Mouse (Mus musculus): Measurements from ENCODE around the gene Noc4l.
A peak's percentile ranks its signal among the peaks of the same experiment; 100 is the strongest.

Gene Noc4l

DNA sequence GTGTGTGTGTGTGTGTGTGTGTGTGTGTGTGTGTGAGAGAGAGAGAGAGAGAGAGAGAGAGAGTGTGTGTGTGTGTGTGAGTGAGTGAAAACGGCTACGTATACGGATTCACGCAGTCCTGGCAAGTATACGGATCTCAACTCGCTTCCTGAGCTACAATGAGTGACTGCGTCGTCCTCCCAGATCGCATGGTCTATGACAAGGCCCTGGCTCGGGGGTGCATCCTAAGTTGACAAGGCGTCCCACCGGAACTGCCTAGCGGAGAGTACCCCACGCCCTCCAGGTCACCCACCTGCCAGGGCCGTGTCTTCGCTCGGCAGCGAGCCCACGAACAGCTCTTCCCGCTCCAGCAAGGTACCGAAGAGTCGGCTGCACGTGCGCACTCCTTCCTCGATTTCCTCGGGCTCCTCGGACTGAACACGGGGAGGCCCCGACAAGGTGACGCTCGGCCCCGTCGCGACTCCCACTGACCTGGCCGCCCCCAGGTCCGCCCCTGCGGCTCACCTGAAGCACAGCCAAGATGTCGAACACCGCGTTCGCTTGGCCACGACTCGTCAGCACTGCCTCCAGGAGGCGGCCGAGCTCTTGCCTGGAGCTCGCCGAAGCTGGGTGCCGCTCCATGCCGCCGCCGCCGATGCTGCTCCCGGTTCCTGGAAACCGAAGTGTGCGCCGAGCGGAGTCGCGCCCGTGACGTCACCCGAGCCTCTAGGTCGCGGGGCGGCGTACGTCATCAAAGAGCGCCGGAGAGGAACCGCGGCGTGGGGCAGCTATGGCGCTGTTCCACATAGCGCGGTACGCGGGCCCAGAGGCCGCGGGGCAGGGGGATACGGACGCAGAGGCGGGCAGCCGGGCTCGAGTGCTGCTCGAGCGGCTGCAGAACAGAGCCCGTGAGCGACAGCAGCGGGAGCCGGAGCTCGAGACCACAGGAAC lies at the start of gene Noc4l, which contains the start of gene Ddx51:
Gene Noc4l (minus strand): TSS at position 699 of the 930 bp plus-strand sequence.
Gene Ddx51 (plus strand): TSS at position 733 of the 930 bp plus-strand sequence.
- DNase-seq (ENCODE audit: low spot score in 2 of 2), result peak; percentile 95 to 97

DNA sequence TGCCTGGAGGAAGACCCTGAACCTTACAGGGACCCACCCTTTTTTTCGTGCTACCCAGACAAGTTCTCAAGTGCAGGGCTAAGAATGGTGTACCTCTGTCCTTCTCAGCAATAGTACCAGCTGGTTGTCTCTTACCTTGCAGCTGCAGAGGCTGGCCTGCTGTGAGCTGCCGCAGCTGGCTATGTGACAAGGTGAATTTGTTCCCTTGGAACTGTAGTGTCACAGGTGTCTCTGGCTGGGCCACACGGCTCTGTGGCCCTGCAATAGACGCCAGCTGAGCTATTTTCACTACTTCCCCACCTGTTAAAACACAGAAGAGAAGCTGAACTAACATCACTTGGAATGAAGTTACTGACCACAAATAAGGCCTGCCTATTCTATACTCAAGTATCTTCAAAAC lies 45.4 kb upstream of the Noc4l start:
- no peak for DNase-seq (ENCODE audit: low spot score in 2 of 2)

DNA sequence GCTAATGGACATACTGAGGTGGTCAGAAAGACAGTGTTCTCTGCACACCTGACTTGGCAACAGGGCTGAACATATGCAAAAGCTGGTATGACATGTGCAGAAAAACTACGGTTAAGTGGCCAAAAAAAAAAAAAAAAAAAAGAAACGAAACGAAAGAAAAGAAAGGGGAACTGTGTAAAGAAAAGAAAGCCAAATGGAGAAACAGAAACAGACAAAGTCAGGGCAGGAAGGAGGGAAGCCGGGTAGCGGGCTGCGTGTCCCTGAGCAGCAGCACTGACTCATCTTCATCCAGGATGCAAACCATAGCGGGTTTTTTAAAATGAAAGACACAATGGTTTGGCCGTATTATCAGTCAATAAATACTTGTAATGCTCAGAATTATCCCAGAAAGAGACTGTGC lies 28.8 kb upstream of the Noc4l start:
- no peak for DNase-seq (ENCODE audit: low spot score in 2 of 2)

- no peak for DNase-seq (ENCODE audit: low spot score in 2 of 2)
Measured at GRCm38 (mm10) chr5:110665486-110666121, 12.4 kb upstream of the Noc4l start.

DNA sequence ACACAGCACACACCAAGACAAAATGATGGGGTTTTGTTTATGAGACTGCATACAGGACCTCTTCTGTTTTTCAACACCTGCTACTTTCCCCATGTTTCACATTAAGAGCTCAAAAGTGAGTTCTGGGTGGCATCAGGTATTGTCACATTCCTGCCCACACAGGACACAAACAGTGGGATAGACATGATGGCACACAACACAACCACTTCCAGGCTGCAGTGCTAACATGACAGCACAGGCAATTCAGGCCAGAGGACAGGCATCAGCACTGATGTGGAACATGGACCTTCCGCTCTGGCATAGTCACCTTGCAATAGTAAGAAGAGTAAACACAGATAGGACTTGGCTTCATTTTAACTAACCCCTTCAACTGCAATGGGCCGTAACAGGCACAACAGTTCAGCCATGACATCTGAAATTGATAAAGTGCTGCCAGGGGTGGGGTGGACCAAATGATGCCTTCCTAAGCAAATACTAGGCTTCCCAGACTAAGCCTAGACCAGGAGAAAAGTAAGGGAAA lies 11.6 kb upstream of the Noc4l start:
- DNase-seq (ENCODE audit: low spot score in 2 of 2), result no peak

GRCm38 (mm10) chr5:110664041-110664440 lies 10.8 kb upstream of the Noc4l start:
- DNase-seq (ENCODE audit: low spot score in 2 of 2), result no peak

GRCm38 (mm10) chr5:110659682-110660081 lies 6.5 kb upstream of the Noc4l start:
- no peak for DNase-seq (ENCODE audit: low spot score in 2 of 2)

GRCm38 (mm10) chr5:110653686-110654085 lies 469 bp upstream of the Noc4l start:
- no peak for DNase-seq (ENCODE audit: low spot score in 2 of 2)

GRCm38 (mm10) chr5:110646377-110646776 lies 6.8 kb downstream of the Noc4l start:
- DNase-seq (ENCODE audit: low spot score in 2 of 2), result no peak

DNA sequence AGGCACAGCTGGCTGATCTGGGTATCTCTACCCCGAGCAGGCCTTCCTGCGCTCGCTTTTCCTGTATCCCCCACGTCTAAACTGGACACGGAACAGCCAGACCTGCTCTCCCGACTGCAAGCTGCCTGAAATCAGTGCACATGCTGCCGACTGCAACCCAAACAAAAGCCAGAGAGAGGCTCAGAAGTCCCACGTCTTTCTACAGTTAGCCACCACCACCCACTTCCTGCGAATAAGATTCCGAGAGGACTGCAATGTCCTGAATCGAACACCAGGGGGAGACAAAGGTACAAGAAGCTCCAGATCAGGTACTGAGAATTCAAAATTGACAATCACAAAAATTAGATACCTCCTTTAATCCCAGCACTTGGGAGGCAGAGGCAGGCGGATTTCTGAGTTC lies 13.8 kb downstream of the Noc4l start:
- peak; percentile 89 to 91 for DNase-seq (ENCODE audit: low spot score in 2 of 2)

GRCm38 (mm10) chr5:110638306-110639074 lies 14.7 kb downstream of the Noc4l start:
- no peak for DNase-seq (ENCODE audit: low spot score in 2 of 2)

DNA sequence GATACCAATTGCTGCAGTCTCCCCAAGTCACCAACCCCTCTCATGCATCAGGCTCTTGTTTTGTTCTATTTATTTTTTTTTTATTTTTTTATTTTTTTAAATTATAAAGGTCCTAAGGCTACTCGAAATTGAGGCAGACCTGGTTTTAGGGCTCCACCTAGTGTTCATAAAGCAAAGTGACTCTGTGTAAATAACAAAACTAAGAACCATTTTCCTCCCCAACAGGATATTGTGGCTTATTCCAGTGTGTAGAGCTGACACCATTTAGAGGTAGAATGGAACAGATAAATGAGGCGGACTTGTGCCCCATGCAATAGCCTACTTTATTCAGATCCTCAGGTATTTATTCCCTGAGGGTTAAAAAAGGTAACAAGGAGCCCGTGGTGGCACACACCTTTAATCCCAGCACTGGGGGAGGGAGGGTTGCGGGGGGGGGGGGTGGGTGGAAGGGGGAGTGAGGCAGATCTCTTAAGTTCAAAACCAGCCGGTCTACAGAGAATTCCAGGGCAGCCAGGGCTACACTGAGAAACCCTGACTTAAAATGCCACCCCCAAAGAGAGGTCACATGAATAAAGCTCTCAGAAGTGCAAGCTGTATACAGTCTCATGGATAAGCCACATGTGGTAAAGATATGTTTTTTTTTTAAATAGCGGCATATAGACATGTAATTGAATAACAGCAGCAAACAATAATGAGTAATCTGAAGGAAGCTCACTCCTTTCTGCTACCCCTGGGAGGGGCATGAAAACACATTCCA lies 17.1 kb downstream of the Noc4l start:
- peak in 1 of 2 experiments; percentile 30 for DNase-seq (ENCODE audit: low spot score in 2 of 2)

DNA sequence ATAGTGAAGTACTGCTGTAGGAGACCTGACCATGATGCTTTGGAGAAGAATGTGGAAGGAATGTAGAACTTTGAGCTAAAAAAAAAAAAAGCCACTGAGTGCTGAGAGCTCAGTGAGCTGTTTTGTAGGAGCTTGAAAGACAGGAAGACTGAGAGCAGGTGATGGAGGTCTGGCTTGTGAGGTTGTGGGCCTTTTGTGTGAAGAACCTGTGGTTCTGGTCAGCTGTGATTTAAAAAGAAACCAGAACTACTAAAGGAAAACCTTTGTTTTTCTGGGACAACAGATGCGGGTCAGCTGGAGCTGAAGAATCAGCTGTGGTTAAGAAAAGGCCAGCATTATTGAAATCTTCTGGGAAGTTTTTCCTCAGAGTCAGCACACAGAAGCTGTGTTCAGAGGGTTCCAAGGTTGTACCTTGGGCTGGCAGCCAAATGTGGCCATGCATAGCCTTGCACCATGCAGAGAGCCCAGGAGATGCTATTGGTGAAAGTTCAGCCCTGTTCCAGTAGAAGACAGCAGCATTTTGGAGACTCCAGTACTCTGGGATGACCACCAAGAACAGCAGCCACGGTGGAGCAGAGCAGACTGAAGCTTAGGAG lies 23.6 kb downstream of the Noc4l start:
- DNase-seq (ENCODE audit: low spot score in 2 of 2), result no peak

GRCm38 (mm10) chr5:110628156-110628555 lies 25.1 kb downstream of the Noc4l start:
- DNase-seq (ENCODE audit: low spot score in 2 of 2), result no peak

DNA sequence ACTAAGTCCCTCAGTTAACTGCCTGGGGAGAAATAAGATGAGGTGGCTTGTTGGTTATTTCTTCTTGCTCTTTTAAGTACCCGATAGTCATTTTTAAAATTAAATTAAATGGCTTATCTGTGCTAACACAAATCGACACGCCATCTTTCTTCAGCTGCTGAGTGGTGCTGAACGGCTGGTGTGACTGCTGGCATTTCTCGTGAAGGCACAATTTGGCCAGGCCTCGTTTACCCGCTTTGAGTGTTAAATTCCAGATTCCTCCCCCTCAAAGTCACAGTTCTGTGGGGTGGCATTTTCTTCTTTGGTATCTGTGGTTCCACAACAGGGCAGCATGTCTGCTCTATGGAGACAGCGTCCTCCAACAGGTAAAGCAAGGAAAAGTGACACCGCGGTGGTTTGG lies 25.9 kb downstream of the Noc4l start:
- DNase-seq (ENCODE audit: low spot score in 2 of 2), result peak in 1 of 2 experiments; percentile 22

- no peak for DNase-seq (ENCODE audit: low spot score in 2 of 2)
Measured at GRCm38 (mm10) chr5:110624319-110624718, 28.9 kb downstream of the Noc4l start.

DNA sequence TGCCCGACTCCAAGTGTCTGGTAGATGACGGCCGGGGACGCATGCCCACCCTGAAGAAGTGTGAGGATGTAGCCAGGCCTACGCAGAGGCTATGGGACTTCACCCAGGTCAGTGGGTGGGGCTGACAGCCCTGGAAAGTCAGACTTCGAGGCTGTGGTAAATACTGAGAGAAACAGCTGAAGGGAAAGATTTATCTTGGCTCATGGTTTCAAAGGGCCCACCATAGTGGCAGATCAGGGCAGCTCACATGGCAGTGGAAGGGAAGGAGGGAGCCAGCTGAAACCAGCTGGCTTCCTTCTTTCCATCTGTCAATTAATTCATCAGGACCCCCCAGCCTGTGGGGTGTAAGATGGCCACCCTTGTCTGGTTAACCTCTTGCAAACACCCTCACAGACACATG lies 34.0 kb downstream of the Noc4l start:
- no peak for DNase-seq (ENCODE audit: low spot score in 2 of 2)

DNA sequence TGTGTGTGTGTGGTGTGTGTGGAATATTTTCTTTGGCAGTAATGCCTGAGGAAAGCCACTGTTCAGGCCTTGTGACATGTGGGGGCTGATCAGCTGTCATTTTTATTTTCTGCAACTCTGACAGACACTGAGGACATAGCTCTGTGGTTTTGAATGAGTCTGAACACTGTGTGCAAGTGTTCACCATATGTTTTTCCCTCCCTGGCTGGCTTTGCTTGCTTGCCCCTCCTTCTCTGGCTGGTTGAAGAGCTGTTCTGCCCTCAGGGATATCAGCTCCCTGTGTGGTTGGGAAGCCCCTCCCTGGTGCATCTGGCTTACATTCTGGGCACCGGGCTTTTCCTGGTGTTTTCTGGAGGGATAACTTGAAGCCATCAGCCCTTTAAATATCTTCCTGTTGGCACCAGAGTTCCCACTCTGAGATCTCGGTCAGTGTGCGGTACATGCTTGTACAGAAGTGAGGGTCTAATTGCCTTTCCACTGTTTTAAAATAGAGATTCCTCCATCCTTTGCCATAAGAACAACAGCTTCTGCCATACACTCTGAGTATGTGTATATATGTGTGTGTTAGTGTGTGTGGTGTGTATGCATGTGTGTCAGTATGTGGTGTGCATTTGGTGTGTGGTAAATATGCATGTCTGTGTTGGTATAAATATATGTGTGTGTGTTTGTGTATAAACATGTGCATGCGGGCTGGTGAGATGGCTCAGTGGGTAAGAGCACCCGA lies 41.6 kb downstream of the Noc4l start:
- no peak for DNase-seq (ENCODE audit: low spot score in 2 of 2)

DNA sequence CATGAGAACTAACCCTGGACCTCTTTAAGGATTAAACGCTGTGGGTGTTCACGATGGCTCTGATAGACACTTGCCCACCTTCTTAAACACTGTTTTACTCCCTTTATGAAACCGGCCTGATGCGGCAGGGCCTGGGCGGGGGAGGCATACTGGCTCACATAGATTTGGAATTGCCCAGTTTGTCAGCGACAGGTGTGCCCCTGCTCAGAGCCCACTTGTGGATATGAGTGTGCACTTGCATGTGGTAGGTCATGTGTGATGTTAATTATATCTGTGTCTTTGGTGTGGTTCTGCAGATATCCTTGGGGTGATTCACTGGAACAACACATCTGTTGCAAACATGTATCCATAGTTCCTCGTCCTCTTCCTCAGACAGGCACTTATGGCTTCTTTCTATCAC lies 42.7 kb downstream of the Noc4l start:
- no peak for DNase-seq (ENCODE audit: low spot score in 2 of 2)

- no peak for DNase-seq (ENCODE audit: low spot score in 2 of 2)
Measured at GRCm38 (mm10) chr5:110609868-110610267, 43.3 kb downstream of the Noc4l start.

All from right cerebral cortex, adult 2 months (tissue).